Mouse (Mus musculus) CH12.LX (cell line): ENCODE measurements at regions not wholly inside any gene's neighbourhood (a gene's known extent, or its start where the extent isn't known, plus 50 kb on each side); places are given as distances from the start of the nearest gene placed in this dataset.

Experiments used
- DNase-seq: peaks from one replicate; pipeline ENCODE4 v3.0.0-alpha.2; 2013; ENCODE audit errors: extremely low read depth
- H3K27ac ChIP-seq: 2 replicates; pipeline ENCODE4 v1.5.1; 2012; ENCODE audit warnings: low read depth, mild to moderate bottlenecking, control low read depth, moderate library complexity; ENCODE audit not compliant: insufficient read depth
- H3K27me3 ChIP-seq: replicated peaks from 2 replicates; pipeline ENCODE3; 2012; ENCODE audit warnings: inconsistent platforms
- H3K36me3 ChIP-seq, 2 experiments: replicated peaks in 1 of 2; 2 replicates each; pipeline versions ENCODE3 to v1.6.1; 2012; ENCODE audit warnings: inconsistent platforms in 1 of 2, low read length in 1 of 2, mild to moderate bottlenecking in 1 of 2, mixed read lengths in 1 of 2, moderate library complexity in 1 of 2; ENCODE audit not compliant: control insufficient read depth in 1 of 2, insufficient read depth in 1 of 2
- H3K4me1 ChIP-seq, 2 experiments: 2 replicates each; pipeline ENCODE4 v1.6.1; 2012; ENCODE audit warnings: inconsistent platforms in 1 of 2, moderate library complexity in 1 of 2; ENCODE audit not compliant: insufficient read depth in 2 of 2, control insufficient read depth in 1 of 2
- H3K4me2 ChIP-seq: 2 replicates; pipeline ENCODE4 v1.6.1; 2012; ENCODE audit warnings: low read depth, mild to moderate bottlenecking, control low read depth; ENCODE audit not compliant: poor library complexity, insufficient read depth, severe bottlenecking
- H3K4me3 ChIP-seq, 3 experiments: fragments of 150-350 bp in 1 of 3; sonication (generic) in 1 of 3; replicated peaks in 1 of 3; 2 replicates each; pipeline versions ENCODE3 to v1.5.1; 2011 to 2012; ENCODE audit warnings: low read depth in 2 of 3, low read length in 2 of 3, mild to moderate bottlenecking in 2 of 3, moderate library complexity in 2 of 3, control low read depth in 1 of 3, improper control_type of control experiment in 1 of 3, inconsistent platforms in 1 of 3, mixed read lengths in 1 of 3; ENCODE audit not compliant: poor library complexity in 1 of 3
- H3K79me2 ChIP-seq: replicated peaks from 2 replicates; pipeline ENCODE4 v1.6.1; 2012; ENCODE audit warnings: mild to moderate bottlenecking, moderate library complexity; ENCODE audit not compliant: control insufficient read depth, poor library complexity, insufficient read depth, severe bottlenecking; ENCODE audit errors: extremely low read depth
- H3K9ac ChIP-seq: 2 replicates; pipeline ENCODE4 v1.6.1; 2012; ENCODE audit warnings: low read depth, mild to moderate bottlenecking, control low read depth, moderate library complexity; ENCODE audit not compliant: insufficient read depth
- H3K9me3 ChIP-seq: replicated peaks from 2 replicates; pipeline ENCODE3; 2012; ENCODE audit warnings: low read length, inconsistent platforms, mixed read lengths
- CHD2 ChIP-seq: IDR thresholded peaks from 2 replicates; pipeline ENCODE4 v1.6.1; 2011; ENCODE audit warnings: low read length, improper control_type of control experiment
- CTCF ChIP-seq, 2 experiments: IDR thresholded peaks in 1 of 2; conservative IDR thresholded peaks in 1 of 2; 2 replicates each; pipeline ENCODE4 v1.5.1; 2011 to 2012; ENCODE audit warnings: low read depth in 2 of 2, low read length in 2 of 2, improper control_type of control experiment in 1 of 2, inconsistent platforms in 1 of 2, mild to moderate bottlenecking in 1 of 2, moderate library complexity in 1 of 2
- E2F4 ChIP-seq: IDR thresholded peaks from 2 replicates; pipeline ENCODE4 v1.6.1; 2011; ENCODE audit warnings: low read depth, low read length, improper control_type of control experiment; ENCODE audit not compliant: insufficient replicate concordance
- GABPA ChIP-seq: IDR thresholded peaks from 2 replicates; pipeline ENCODE4 v1.6.1; 2012; ENCODE audit warnings: low read depth, low read length, improper control_type of control experiment, inconsistent platforms; ENCODE audit not compliant: insufficient replicate concordance
- HCFC1 ChIP-seq: IDR thresholded peaks from 2 replicates; pipeline ENCODE4 v1.6.1; 2012; ENCODE audit warnings: low read depth, mild to moderate bottlenecking, inconsistent platforms, low read length, improper control_type of control experiment
- IRF4 ChIP-seq: IDR thresholded peaks from 2 replicates; pipeline ENCODE4 v1.6.1; 2014; ENCODE audit warnings: low read depth, mild to moderate bottlenecking, inconsistent platforms, low read length, improper control_type of control experiment
- JUND ChIP-seq: conservative IDR thresholded peaks from 2 replicates; pipeline ENCODE4 v1.6.1; 2011; ENCODE audit warnings: low read depth, low read length, improper control_type of control experiment
- MAX ChIP-seq: IDR thresholded peaks from 2 replicates; pipeline ENCODE4 v1.6.1; 2011; ENCODE audit warnings: low read length, improper control_type of control experiment
- MAZ ChIP-seq: IDR thresholded peaks from 2 replicates; pipeline ENCODE4 v1.6.1; 2012; ENCODE audit warnings: low read depth, mild to moderate bottlenecking, inconsistent platforms, low read length, improper control_type of control experiment, moderate library complexity
- MXI1 ChIP-seq: IDR thresholded peaks from 2 replicates; pipeline ENCODE4 v1.6.1; 2011; ENCODE audit warnings: mild to moderate bottlenecking, low read depth, low read length, improper control_type of control experiment
- MYC ChIP-seq: IDR thresholded peaks from 2 replicates; pipeline ENCODE4 v1.6.1; 2011; ENCODE audit warnings: low read depth, mild to moderate bottlenecking, improper control_type of control experiment, low read length
- NELFE ChIP-seq: IDR thresholded peaks from 2 replicates; pipeline ENCODE4 v1.6.1; 2011; ENCODE audit warnings: low read depth, low read length, improper control_type of control experiment
- POLR2A ChIP-seq: IDR thresholded peaks from 2 replicates; pipeline ENCODE4 v1.6.1; 2011; ENCODE audit warnings: low read depth, mild to moderate bottlenecking, improper control_type of control experiment, low read length
- RAD21 ChIP-seq: IDR thresholded peaks from 2 replicates; pipeline ENCODE4 v1.6.1; 2011; ENCODE audit warnings: low read depth, mild to moderate bottlenecking, low read length, improper control_type of control experiment, moderate library complexity
- RCOR1 ChIP-seq: conservative IDR thresholded peaks from 2 replicates; pipeline ENCODE4 v1.6.1; 2012; ENCODE audit warnings: low read depth, mild to moderate bottlenecking, inconsistent platforms, low read length, improper control_type of control experiment
- SIN3A ChIP-seq: IDR thresholded peaks from 2 replicates; pipeline ENCODE4 v1.6.1; 2012; ENCODE audit warnings: low read length, improper control_type of control experiment, inconsistent platforms
- SMC3 ChIP-seq: IDR thresholded peaks from 2 replicates; pipeline ENCODE4 v1.6.1; 2011; ENCODE audit warnings: low read depth, low read length, improper control_type of control experiment
- UBTF ChIP-seq: IDR thresholded peaks from 2 replicates; pipeline ENCODE4 v1.6.1; 2012; ENCODE audit warnings: low read depth, mild to moderate bottlenecking, inconsistent platforms, low read length, improper control_type of control experiment, moderate library complexity
- USF1 ChIP-seq: IDR thresholded peaks from 2 replicates; pipeline ENCODE4 v1.6.1; 2014; ENCODE audit warnings: low read depth, mild to moderate bottlenecking, inconsistent platforms, low read length, improper control_type of control experiment
- USF2 ChIP-seq: conservative IDR thresholded peaks from 2 replicates; pipeline ENCODE4 v1.6.1; 2011; ENCODE audit warnings: low read depth, low read length, improper control_type of control experiment
- ZC3H11A ChIP-seq: IDR thresholded peaks from 2 replicates; pipeline ENCODE4 v1.6.1; 2012; ENCODE audit warnings: low read depth, mild to moderate bottlenecking, inconsistent platforms, low read length, improper control_type of control experiment
- ZKSCAN1 ChIP-seq: IDR thresholded peaks from 2 replicates; pipeline ENCODE4 v1.6.1; 2012; ENCODE audit warnings: low read depth, inconsistent platforms, low read length, improper control_type of control experiment, borderline replicate concordance
- ZMIZ1 ChIP-seq: IDR thresholded peaks from 2 replicates; pipeline ENCODE4 v1.6.1; 2012; ENCODE audit warnings: low read depth, mild to moderate bottlenecking, inconsistent platforms, low read length, improper control_type of control experiment
- ZNF384 ChIP-seq: IDR thresholded peaks from 2 replicates; pipeline ENCODE4 v1.6.1; 2012; ENCODE audit warnings: low read depth, low read length, improper control_type of control experiment, inconsistent platforms
- dilution Hi-C: fragments of 300-500 bp; cut with MboI; formaldehyde crosslinking; loops from 2 replicates; pipeline ENCODE4 v1.14.3; 2020; ENCODE audit warnings: low sequenced_read_pairs; ENCODE audit not compliant: extremely low pct_unique_long_range_greater_than_20kb, extremely low pct_ligation_motif_present
- in situ Hi-C: fragments of 300-500 bp; cut with MboI; formaldehyde crosslinking; loops from 3 replicates; pipeline ENCODE4 v1.14.3; 2019; ENCODE audit warnings: low sequenced_read_pairs, low pct_ligation_motif_present, low pct_unique_long_range_greater_than_20kb, mixed read lengths

- in situ Hi-C loops, result no loop called here
- dilution Hi-C loops, result no loop called here
These were observed 155.6 kb downstream of the Chic2 start for GRCm38 (mm10) chr5:74888934-74889333.

GRCm38 (mm10) chr5:74885958-74886357 lies 158.6 kb downstream of the Chic2 start:
- Histone ChIP-seq H3K4me1 (no peaks in the 10 kb centered on the region), H3K36me3 (no peaks in the 10 kb centered on the region), H3K4me2 (no peak overlapping the region), H3K9ac (no peak overlapping the region), H3K79me2 (no peaks in the 10 kb centered on the region), H3K27me3 (no peaks in the 10 kb centered on the region), H3K27ac (no peak overlapping the region), H3K9me3 (peaks cover 4% of the 10 kb centered on the region), H3K4me3 (no peak overlapping the region)
- in situ Hi-C loops, result no loop called here
- dilution Hi-C loops, result no loop called here
- no peak for TF ChIP-seq E2F4
- TF ChIP-seq IRF4, result no peak
- TF ChIP-seq SIN3A, result no peak
- no peak for TF ChIP-seq NELFE
- TF ChIP-seq HCFC1, result no peak
- no peak for TF ChIP-seq ZMIZ1
- TF ChIP-seq CHD2, result no peak
- no peak for TF ChIP-seq JUND
- no peak for TF ChIP-seq USF1
- TF ChIP-seq ZC3H11A, result no peak
- no peak for TF ChIP-seq MAX
- no peak for TF ChIP-seq MXI1
- no peak for TF ChIP-seq RAD21
- no peak for TF ChIP-seq ZKSCAN1
- DNase-seq, result no peak

More at GRCm38 (mm10) chr5:74888934-74889333, 155.6 kb downstream of the Chic2 start:
- H3K4me2 ChIP-seq, result no peak overlapping the region
- no peaks in the 10 kb centered on the region for H3K36me3 ChIP-seq
- H3K9me3 ChIP-seq, result peaks cover 4% of the 10 kb centered on the region
- H3K27ac ChIP-seq, result no peak overlapping the region
- H3K4me3 ChIP-seq, result no peak overlapping the region
- TF ChIP-seq SMC3, result no peak
- TF ChIP-seq RCOR1, result no peak
- TF ChIP-seq CTCF (conservative IDR thresholded peaks at IDR 0.05 in 1 of 2, IDR thresholded peaks at IDR 0.05 in 1 of 2; ENCODE audit: low read depth in 2 of 2, low read length in 2 of 2), result no peak
- TF ChIP-seq USF1, result no peak
- no peak for TF ChIP-seq MYC
- no peak for TF ChIP-seq POLR2A
- no peak for TF ChIP-seq GABPA
- no peak for TF ChIP-seq HCFC1
- TF ChIP-seq ZNF384, result no peak
- no peak for TF ChIP-seq USF2
- TF ChIP-seq MAZ, result no peak
- TF ChIP-seq UBTF, result no peak
- no peak for TF ChIP-seq RAD21
- no peaks in the 10 kb centered on the region for H3K27me3 ChIP-seq
- H3K4me1 ChIP-seq, result no peaks in the 10 kb centered on the region
- DNase-seq, result no peak
- no peaks in the 10 kb centered on the region for H3K79me2 ChIP-seq
- no peak overlapping the region for H3K9ac ChIP-seq
